Mouse (Mus musculus) heart, postnatal 0 days (tissue): ENCODE measurements at regions not wholly inside any gene's neighbourhood (a gene's known extent, or its start where the extent isn't known, plus 50 kb on each side); places are given as distances from the start of the nearest gene placed in this dataset.

Source experiments
- ATAC-seq: fragments of 200-750 bp; cut with Nextera tagmentation; 2 replicates; pipeline ENCODE4 v1.8.0; 2017; ENCODE audit warnings: low read depth, moderate number of reproducible peaks, moderate library complexity; ENCODE audit not compliant: insufficient read depth
- DNase-seq: peaks from one replicate; pipeline ENCODE4 v3.0.0-alpha.2; 2016; ENCODE audit warnings: low spot score
- H3K27ac ChIP-seq: fragments of 300-500 bp; sonication (generic); 2 replicates; pipeline ENCODE4 v1.5.1; 2014; ENCODE audit warnings: low read depth, mild to moderate bottlenecking
- H3K27me3 ChIP-seq: fragments of 300-500 bp; sonication (generic); 2 replicates; pipeline ENCODE4 v1.6.1; 2014; ENCODE audit warnings: low read length, mixed read lengths; ENCODE audit not compliant: control insufficient read depth, insufficient read depth
- H3K36me3 ChIP-seq: fragments of 300-500 bp; sonication (generic); replicated peaks from 2 replicates; pipeline ENCODE4 v1.6.1; 2014; ENCODE audit warnings: low read length, mixed read lengths; ENCODE audit not compliant: control insufficient read depth, insufficient read depth
- H3K4me1 ChIP-seq: fragments of 300-500 bp; sonication (generic); 2 replicates; pipeline ENCODE4 v1.6.1; 2014; ENCODE audit warnings: antibody characterized with exemption; ENCODE audit not compliant: control insufficient read depth, insufficient read depth
- H3K4me2 ChIP-seq: fragments of 300-500 bp; sonication (generic); 2 replicates; pipeline ENCODE4 v1.6.1; 2014; ENCODE audit warnings: low read depth, mild to moderate bottlenecking, low read length, moderate library complexity
- H3K4me3 ChIP-seq: fragments of 300-500 bp; sonication (generic); 2 replicates; pipeline ENCODE4 v1.5.1; 2014; ENCODE audit warnings: low read depth, low read length
- H3K9ac ChIP-seq: fragments of 300-500 bp; sonication (generic); replicated peaks from 2 replicates; pipeline ENCODE4 v1.6.1; 2014; ENCODE audit warnings: low read depth, low read length, mixed read lengths
- H3K9me3 ChIP-seq: fragments of 300-500 bp; sonication (generic); replicated peaks from 2 replicates; pipeline ENCODE4 v1.6.1; 2016; ENCODE audit warnings: low read length; ENCODE audit not compliant: control insufficient read depth
- CTCF ChIP-seq: IDR thresholded peaks from 2 replicates; pipeline ENCODE4 v1.5.1; 2016; ENCODE audit warnings: antibody characterized with exemption, control low read depth, low read depth
- EP300 ChIP-seq: IDR thresholded peaks from 2 replicates; pipeline ENCODE4 v1.6.1; 2016; ENCODE audit warnings: antibody characterized with exemption, low read depth
- WGBS: fragments of 180-500 bp; shearing (Covaris S2); extraction: QIAGEN DNeasy Blood & Tissue Kit; methylation state at CpG from one replicate; pipeline ENCODE4 v1.1.7; 2014; 5-methylcytosine and 5-hydroxymethylcytosine counted together

- Histone ChIP-seq H3K27ac (no peak overlapping the region), H3K4me1 (no peaks in the 10 kb centered on the region), H3K9ac (no peak overlapping the region), H3K27me3 (peaks cover 97% of the 10 kb centered on the region), H3K4me2 (no peak overlapping the region), H3K4me3 (no peak overlapping the region), H3K9me3 (no peaks in the 10 kb centered on the region), H3K36me3 (no peaks in the 10 kb centered on the region)
- TF ChIP-seq EP300 (no peak), CTCF (no peak)
- WGBS, result 7% methylated on average over 14 of the region's 14 CpGs
- ATAC-seq (no peak), DNase-seq (no peak)
Observed at GRCm38 (mm10) chr7:70286836-70287355, 79.6 kb downstream of the Nr2f2 start.

GRCm38 (mm10) chr7:70285344-70285743 is 81.2 kb downstream of the Nr2f2 start:
- no peaks in the 10 kb centered on the region for H3K36me3 ChIP-seq
- H3K4me3 ChIP-seq, result no peak overlapping the region
- no peak overlapping the region for H3K9ac ChIP-seq
- H3K27me3 ChIP-seq, result peaks cover 99% of the 10 kb centered on the region
- 0 out of 2 replicates have a peak, but pooled peaks cover 7% of the 10 kb centered on the region for H3K4me1 ChIP-seq
- 7% methylated on average over 3 of the region's 3 CpGs for WGBS
- DNase-seq, result no peak
- TF ChIP-seq EP300, result no peak
- no peak for TF ChIP-seq CTCF
- H3K4me2 ChIP-seq, result no peak overlapping the region
- no peaks in the 10 kb centered on the region for H3K9me3 ChIP-seq
- H3K27ac ChIP-seq, result no peak overlapping the region
- no peak for ATAC-seq

- WGBS, result 6% methylated on average over 1 of the region's 1 CpGs
Observed at GRCm38 (mm10) chr7:70283836-70284235, 82.7 kb downstream of the Nr2f2 start.

GRCm38 (mm10) chr7:70283166-70283565 is 83.4 kb downstream of the Nr2f2 start:
- ATAC-seq (no peak), DNase-seq (no peak)
- Histone ChIP-seq H3K9me3 (no peaks in the 10 kb centered on the region), H3K27ac (no peak overlapping the region), H3K4me1 (0 out of 2 replicates have a peak, but pooled peaks cover 7% of the 10 kb centered on the region), H3K27me3 (peaks cover 98% of the 10 kb centered on the region), H3K4me3 (no peak overlapping the region), H3K4me2 (no peak overlapping the region), H3K36me3 (no peaks in the 10 kb centered on the region), H3K9ac (no peak overlapping the region)
- TF ChIP-seq CTCF (no peak), EP300 (no peak)
- whole genome bisulfite sequencing, result 14% methylated on average over 4 of the region's 4 CpGs

More at GRCm38 (mm10) chr7:70283836-70284235, 82.7 kb downstream of the Nr2f2 start:
- Histone ChIP-seq H3K27ac (no peak overlapping the region), H3K4me2 (no peak overlapping the region), H3K27me3 (peaks cover 99% of the 10 kb centered on the region), H3K36me3 (no peaks in the 10 kb centered on the region), H3K4me3 (no peak overlapping the region), H3K4me1 (0 out of 2 replicates have a peak, but pooled peaks cover 7% of the 10 kb centered on the region), H3K9ac (no peak overlapping the region), H3K9me3 (no peaks in the 10 kb centered on the region)
- no peak for ATAC-seq
- TF ChIP-seq CTCF, result no peak
- TF ChIP-seq EP300, result no peak
- DNase-seq, result no peak

- Histone ChIP-seq H3K9me3 (no peaks in the 10 kb centered on the region), H3K36me3 (no peaks in the 10 kb centered on the region), H3K27ac (no peak overlapping the region), H3K27me3 (peaks cover 97% of the 10 kb centered on the region), H3K4me2 (no peak overlapping the region), H3K4me3 (no peak overlapping the region), H3K4me1 (0 out of 2 replicates have a peak, but pooled peaks cover 7% of the 10 kb centered on the region), H3K9ac (no peak overlapping the region)
- no peak for DNase-seq
- ATAC-seq, result no peak
- TF ChIP-seq CTCF (no peak), EP300 (no peak)
- 7% methylated on average over 11 of the region's 11 CpGs for WGBS
Observed at GRCm38 (mm10) chr7:70281891-70282515, 84.5 kb downstream of the Nr2f2 start.
